Mouse (Mus musculus) bone marrow macrophage, adult 2 months (primary cell): ENCODE measurements around the gene Nup54.

Experiments used
- CTCF ChIP-seq: IDR thresholded peaks from 2 replicates; pipeline ENCODE4 v1.5.1; 2012; ENCODE audit warnings: low read depth, mild to moderate bottlenecking, low read length, moderate library complexity
- POLR2A ChIP-seq: IDR thresholded peaks from 2 replicates; pipeline ENCODE4 v1.6.1; 2012; ENCODE audit warnings: mild to moderate bottlenecking, low read depth, low read length, borderline replicate concordance

DNA sequence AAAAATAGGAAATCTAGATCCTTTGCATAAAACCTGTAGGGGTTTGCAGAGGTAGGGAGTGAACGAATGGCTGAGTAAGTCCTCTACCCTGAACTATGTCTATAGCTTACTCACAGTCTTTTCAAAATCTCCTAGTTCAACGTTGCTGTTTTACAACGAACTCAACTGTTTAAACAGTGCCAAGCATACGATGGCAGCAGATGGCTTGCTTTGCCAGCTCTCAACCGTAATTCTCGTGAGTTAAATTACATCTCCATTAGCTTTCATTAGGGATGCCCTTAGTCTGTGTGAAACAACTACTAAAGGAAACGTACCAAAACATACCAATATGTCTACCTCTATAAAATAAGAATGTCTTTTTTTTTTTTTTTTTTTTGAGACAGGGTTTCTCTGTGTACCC, 3.4 kb downstream of the Nup54 start:
- no peak for TF ChIP-seq CTCF
- no peak for TF ChIP-seq POLR2A
